Mouse (Mus musculus) right cerebral cortex, adult 18-20 months (tissue): ENCODE measurements at regions not wholly inside any gene's neighbourhood (a gene's known extent, or its start where the extent isn't known, plus 50 kb on each side); places are given as distances from the start of the nearest gene placed in this dataset.
A peak's percentile ranks its signal among the peaks of the same experiment; 100 is the strongest.
"Not testable (repeated sequence)": the region's sequence is repeated elsewhere in the genome, so short reads cannot be mapped to it uniquely, and the experiment has no call there.

Experiments
- DNase-seq: peaks from one replicate; pipeline ENCODE4 v3.0.0; 2022; ENCODE audit warnings: mixed read lengths

DNA sequence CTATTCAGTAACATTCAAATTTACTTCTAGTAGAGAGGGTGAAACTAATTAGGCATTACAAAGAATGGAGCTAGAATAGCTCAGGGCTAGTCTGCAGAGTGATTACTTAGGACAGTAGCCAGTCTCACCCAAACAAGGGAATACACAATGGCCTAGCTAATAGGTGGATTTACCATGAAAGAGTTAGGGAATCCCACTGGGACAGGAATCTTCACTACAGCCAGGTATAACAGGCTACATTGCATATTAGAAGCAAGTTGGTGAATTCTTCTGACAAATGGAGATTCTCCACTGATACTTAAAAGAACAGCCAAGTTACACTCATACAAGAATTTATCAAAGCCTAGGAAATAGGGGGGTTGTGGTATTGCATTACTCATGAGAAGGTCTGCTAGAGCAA is 670.2 kb upstream of the Chrm3 start:
- DNase-seq, result not testable (repeated sequence)

DNA sequence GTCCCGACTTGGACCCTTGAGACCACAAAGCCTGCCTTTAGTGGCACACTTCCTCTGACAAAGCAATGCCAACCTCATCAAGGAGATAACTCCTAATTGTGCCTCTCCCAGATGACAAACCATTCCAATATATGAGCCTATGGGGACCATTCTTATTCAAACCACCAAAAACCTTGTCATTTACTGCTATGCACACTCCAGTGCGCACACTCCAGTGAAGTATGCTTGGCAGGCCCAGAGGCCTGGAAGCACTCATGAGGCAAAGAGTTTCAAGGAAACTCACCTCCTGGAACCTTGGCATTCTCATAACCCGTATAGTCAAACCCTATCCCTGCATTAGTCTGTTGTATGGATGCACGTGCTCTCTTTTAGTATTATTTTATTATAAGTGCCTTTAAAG is 669.7 kb upstream of the Chrm3 start:
- no peak for DNase-seq

DNA sequence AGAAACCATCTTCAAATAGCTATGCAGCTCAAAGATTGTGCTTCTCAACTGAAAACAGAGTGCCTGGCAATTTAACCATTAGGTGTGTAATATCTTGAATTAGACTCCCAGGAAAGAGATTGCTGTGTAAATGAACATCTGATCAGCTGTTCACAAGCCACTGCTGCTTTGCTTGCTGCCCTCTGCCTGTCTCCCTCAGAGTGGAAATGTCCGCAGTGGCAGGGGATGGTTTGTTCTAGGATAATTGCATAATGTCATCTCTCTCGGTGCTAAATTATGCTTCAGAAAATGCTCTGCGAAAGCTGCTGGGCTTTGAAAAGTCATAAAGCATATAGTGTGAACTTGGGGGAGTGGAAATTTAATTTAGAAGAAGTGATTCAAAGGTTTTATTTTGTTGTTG is 665.3 kb upstream of the Chrm3 start:
- peak; percentile 18 for DNase-seq

DNA sequence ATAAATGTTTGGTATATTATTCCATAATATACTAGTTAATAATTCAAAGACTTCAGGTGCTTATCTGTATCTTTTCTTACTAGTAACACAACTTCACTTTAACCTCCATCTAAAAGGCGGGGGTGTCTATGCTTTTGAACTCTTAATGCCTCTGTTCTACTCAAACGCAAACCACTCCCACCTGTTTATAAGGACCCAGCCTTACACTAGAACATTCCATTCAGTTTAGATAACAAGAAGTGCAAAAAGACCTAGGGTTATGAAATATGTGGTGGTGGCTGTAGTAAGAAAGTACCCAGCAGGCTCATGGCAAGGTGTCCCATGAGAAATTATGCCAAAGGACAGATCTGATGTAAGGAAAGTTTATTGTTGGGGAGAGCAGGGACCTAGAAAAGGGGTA is 663.8 kb upstream of the Chrm3 start:
- no peak for DNase-seq

DNA sequence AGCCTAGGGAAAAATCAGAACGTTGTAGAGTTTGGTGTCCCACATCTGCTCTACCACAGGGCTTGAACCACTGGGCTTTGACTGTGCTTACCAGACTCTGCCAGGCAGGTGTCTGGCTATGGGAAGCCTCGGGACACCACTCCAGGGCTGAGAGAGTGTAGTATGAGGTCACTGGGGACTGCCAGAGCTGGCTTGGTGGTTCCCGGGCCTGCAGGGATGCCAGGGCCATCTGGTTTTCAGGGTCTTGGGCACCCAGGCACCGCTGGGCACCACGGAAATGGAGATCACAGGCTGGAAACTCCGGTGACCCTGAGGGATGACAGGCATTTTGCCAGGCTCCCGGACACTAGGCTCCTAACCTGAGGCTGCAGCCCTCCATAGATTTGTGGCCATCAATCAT is 656.9 kb upstream of the Chrm3 start:
- DNase-seq, result no peak

DNA sequence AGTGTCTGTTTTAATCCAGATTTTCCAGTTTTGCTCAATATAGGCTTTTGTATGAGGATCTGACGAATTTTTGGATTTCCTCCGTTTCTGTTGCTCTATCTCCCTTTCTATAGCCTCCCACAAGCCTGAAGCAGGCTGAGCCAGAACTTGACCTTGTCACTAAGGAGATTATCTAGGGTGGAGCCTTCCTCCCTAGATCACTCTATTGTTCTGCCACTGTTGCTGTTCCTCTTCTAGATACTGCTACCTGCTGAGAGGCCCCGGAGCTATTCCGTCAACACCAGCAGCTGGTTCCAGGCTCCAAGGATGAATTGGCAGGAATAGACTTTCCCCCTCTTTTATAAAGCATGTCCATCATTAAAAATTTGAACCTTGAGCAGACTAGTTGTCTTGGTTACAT is 644.7 kb upstream of the Chrm3 start:
- DNase-seq, result no peak

DNA sequence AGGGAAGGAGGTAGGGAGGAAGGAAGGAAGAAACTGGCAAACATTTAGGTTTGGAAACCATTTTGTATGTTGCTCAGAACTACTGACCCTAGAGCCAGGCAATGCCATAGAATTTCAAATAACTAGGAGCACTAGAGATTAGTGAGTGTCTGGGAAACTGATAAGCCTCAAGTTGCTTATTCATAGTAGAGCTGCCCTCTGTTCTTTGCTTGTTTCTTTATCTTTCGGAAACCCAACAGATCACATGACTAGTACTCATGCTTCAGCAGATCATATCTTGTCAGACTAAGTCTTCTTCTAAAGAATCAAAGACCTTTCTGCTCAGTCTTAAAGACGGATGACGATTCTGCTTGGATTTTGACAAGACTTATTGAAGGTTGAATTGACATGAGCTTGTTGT is 630.5 kb upstream of the Chrm3 start:
- DNase-seq, result no peak

DNA sequence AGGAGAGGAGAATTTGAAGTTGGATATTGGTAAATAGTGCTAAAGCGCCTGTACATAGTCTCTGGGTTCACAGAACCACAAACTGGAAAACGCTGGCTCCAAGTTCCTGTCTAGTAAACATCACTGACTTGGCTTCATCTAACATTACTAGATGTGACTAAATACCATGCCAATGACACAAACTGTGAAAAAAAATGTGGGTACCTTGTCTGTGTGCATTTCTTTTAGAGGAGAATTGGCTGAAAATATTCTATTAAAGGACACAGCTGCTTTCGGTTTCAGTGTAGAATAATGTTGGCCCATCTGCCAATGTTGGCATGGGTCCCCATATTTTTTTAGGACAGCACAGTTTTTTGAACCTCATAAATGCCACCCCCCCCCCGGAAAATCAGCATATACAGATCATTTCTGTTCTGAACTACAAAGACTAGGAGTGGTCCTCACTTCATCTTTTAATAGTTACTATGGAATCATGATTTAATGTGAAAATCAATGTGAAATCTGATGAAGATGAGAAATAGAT is 629.9 kb upstream of the Chrm3 start:
- no peak for DNase-seq

DNA sequence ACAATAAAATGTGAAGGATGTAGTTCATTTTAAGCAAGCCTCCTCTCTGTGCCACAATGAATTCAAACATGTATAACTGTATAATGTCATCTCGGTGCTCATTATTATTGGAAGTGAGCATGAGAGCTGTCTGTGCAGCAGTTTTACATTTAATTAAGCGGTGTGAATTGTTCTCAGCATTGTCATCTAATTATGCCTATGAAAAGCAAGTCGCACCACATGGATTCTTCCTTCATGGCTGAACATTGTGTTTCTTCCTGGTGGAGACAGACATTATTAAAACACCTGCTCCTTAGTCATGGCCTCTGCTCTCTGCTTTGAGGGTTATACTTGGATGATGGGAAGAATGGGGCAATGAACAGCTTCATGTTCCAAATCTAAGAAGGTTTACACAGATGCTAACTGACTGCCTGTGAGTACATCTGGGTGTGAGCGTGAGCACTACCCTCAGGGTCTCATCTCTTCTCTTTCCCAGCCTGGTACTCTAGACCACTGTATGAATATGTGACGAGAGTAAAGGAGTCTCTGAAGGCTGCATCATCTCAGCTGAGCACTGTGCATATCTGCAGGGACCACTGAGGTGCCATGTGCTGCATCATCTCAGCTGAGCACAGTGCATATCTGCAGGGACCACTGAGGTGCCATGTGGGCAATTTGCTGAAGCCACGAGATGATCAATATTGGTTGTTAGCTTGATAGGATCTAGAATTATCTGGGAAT is 628.6 kb upstream of the Chrm3 start:
- DNase-seq, result no peak

DNA sequence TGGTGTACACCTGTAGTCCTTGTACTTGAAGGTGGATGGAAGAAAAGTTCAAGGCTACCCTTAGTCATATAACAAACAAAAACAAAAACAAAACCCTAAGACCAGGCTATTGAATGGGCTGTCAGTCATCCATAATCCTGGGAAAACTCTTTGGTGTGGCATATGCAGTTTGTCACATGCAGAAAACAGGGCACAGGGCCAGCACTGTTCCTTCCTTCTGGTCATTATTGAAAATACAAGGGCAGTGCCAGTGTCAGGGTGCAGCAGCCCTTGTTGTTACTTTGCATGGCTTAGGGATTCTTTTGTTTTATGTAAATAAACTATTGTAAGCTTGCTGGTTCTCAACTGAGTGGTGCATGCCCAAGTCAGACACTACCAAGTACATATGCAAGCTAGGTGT is 623.1 kb upstream of the Chrm3 start:
- DNase-seq, result no peak

DNA sequence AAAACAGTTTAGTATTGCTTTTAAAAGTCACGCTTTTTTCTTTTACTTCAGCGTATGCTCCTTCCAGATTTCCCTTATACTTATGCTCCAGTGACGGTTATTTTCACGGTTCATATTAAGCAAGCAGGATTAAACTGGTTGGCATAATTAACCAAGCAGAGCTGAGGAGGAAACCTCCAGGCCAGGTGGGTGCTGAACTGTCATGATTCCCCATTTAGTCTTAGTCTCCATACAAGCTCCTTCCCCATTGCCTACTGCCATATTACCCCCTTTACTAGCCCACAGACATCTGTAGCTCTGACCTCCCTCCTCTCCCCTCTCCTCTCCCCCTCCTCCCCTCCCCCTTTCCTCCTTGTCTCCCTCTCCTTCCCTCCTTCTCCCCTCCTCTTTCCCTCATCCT is 621.9 kb upstream of the Chrm3 start:
- DNase-seq, result no peak

DNA sequence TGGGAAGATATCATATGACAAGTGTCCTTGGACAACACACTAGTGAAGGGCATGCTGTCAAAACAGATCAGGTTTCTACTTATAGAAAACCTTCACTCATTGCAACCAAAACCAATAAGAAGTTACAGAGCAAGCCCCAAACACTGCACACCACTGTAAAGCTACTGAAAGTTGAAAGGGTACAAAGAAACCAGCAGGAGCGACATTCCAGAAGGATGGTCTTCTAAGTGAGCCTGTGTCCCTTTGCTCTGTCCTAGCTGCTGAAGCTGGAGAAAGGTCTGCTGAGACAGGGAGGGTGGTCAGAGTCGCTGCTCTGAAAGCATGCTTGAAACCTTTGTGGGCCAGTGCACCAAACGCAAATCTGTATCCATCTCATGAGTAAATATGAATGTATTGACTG is 611.3 kb upstream of the Chrm3 start:
- no peak for DNase-seq

DNA sequence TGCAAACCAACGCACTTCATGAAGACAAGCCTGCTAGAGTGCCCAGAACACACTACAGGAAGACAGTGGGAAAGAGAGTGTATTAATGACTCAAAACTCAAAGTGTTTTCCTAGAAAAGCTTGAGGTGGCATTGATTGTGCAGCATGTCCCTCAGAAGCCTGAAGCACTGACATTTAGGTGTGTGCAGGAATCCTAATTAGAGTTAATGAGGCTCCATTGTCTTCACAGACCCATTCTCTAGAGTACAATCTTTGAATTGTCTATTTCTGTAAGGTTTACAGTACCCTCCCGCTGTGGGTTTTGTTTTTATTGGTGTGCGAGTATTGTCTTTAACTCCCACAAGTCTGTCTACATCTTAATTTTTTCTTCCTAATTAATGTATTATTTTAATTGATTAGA is 610.1 kb upstream of the Chrm3 start:
- no peak for DNase-seq

DNA sequence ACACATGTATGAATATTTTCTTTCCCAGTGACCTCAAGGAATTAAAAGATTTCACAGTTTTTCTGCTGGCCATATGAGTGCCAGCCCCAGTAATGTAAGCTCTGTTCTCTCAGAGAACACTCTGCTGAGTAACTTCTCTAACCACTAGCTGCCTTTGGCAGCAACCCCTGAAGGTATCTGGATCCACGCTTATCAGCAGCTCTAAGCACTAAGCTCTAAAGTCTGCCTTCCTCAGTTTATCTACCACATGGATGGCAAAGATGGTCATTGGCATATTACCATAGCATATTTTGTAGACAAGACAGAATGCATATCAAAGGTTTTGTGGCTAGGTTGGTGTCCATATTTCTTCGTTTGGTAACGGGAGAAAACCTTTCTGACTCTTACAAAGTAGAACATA is 592.3 kb upstream of the Chrm3 start:
- DNase-seq, result no peak

DNA sequence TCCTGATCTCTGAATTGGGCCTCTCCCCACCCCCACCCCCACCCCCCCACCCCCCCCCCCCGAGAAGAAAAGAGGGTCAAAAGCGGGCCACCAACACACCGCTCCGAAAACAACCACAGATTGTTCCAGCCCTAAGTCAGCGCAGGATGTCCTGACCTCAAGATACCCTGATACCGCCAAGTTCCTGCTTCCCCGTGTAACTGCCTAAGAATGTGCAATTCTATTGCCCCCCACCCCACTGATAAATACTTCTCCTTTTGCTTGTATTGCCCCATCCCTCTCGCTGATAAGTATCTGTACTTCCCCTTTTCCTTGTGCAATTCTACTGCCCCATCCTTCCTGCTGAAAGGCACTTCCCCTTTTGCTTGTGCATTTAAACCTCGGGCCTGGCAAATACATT is 590.0 kb upstream of the Chrm3 start:
- not testable (repeated sequence) for DNase-seq

DNA sequence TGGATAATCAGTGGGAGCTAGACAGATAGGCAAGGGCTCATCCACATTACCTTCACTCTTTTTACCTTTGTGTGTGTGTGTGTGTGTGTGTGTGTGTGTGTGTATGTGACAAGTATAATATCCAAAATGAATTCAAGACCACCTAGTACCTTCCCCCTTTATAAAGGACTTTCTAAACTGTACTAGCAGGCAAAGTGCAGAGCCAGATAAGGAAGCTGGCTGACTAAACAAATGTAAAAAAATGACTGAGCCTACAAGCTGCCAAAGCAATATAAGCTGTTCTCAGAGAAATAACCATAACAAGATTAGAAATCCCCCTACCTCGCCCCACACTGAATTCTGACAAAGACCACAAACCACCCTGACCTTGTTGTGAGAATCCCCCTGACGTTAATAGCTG is 586.8 kb upstream of the Chrm3 start:
- DNase-seq, result no peak

DNA sequence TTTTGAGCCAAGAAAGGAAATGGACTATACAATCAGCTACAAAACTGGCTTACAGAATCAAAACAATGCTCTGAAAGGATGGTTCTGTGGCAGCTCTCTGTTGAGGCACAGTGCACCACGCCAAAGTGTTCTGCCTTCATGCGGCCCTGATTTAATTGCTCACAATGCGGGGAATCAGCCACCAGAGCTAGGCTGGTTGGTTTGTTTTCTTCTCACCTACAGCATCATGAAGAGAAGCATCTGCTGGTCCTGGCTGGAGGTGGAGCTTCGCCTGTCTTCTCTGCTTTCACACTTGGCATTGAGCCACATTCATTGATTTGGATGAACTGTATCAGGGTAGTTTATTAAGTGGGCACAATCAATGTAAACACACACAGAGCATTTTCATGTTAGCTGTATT is 583.2 kb upstream of the Chrm3 start:
- no peak for DNase-seq

DNA sequence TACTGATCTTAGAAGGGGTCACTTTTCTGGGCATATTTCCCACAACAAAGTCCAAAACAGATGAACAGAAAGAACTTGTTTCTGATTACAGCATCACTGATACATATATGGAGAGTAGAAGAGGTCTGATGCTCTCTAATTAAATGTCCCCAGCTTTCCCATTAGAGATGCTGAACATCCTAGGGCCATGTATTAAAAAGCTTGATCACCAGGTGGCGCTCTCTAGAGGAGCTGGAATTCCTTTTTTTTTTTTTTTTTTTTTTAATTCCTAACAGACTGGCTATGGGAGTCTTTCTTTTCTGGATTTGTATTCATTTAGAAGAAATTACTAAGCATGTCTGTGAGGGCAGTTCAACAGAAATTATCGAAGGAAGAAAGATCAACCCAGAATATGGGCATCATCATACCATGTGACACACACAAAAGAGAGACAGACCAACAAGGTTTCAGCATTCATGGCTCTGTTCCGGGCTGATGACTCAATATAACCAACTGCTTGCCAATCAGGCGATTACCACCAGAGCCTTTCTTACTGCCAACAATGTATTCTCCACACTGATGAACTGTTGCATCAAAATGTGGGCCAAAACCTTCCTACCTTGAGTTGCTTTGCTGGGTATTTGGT is 581.5 kb upstream of the Chrm3 start:
- peak; percentile 10 for DNase-seq

DNA sequence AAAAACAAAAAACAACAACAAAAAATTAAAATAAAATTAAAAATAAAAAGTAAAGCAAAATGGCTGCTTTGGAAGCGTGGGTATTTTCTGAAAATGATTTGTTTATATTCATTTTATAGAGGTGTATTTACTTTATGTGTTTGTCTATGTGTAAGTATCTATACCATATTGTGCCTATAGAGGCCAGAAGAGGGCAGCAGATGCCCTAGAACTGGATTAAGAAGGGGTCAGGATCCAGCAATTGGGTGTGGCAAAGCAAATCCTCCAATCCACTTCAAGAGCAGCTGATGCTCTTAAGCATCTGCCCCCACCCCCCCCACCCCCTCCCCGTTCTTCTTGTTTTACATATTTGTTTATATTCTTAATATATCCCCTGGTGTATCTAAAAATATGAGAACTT is 577.6 kb upstream of the Chrm3 start:
- no peak for DNase-seq

DNA sequence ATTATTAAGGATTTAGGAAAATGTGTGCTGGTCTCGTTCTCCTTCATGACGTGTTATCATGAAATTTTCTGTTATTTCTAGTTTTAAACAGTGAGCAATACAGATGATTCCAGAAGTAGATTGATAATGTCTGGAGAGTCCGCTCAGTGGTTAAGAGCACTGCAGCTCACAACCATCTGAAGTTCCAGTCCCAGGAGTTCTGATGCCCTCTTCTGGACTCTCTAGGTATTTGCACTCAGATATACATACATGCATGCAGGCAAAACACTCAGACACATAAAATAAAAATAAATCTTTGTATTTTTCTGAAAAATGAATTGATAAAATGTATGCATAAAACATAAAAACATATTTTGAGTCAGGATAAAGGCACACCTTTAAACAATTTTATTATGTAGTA is 570.1 kb upstream of the Chrm3 start:
- DNase-seq, result no peak

DNA sequence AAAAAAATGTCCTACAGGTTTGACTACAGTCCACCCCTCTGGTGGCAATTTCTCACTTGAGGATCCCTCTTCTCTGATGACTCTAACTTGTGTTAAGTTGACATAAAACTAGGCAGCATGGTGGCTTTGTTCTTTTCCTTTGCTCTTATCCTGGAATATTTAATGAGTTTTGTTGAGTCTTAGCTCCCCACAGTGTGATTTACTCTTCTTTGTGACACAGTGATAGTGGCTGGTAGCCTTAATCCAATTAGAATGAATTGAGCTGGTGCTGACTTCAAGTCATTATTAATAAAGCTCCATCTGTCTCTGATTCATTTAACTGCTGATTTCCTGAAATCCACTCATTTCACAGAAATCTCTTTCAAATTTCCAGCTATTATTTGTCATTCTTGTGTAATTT is 553.7 kb upstream of the Chrm3 start:
- no peak for DNase-seq

DNA sequence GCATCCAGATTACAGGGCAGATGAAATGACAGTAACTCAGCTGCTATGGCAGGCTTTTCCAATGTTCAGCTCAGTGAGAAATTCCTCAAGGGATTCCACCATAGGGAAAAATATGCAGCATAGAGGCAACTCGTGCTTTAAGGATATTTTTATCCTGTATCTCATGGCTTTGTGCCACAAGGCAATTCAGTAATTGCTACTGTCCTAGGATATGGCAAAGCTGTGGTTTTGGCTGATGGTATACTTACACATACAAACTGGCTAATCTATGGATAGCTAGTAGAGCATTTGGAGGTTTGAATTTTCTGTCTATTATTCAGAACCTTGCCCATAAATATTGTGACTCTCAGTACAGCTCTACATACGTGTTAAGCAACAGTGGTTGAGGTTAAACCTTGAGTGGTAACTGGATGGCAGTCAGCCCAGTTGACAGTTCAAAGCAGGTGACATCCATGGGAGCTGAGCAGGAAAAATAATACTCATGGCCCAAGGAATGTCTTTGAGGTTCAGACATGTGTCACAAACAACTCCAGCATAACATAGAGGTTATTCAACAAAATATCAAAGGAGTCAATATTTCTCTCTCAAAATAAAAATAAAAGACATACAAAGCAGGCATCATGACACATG is 548.6 kb upstream of the Chrm3 start:
- DNase-seq, result no peak

DNA sequence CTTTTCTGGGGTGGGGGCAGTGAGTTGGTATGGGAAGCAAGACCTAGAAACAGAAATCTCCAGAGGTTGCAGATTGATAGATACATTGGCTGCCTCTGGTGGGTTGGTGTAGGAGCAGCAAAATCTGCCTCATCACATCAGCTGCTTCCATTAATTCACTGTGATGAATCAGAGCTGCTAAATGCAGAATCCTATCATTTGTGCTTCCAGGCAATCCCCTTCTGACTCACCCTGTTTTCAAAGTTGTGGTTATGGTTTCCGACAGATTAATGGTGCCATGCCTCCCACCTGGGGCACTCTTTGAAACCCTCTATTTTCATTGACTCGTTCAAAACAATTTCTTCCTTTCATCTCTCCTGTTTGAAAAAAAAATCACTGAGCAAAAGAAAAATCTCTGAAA is 507.2 kb upstream of the Chrm3 start:
- DNase-seq, result peak; percentile 24

DNA sequence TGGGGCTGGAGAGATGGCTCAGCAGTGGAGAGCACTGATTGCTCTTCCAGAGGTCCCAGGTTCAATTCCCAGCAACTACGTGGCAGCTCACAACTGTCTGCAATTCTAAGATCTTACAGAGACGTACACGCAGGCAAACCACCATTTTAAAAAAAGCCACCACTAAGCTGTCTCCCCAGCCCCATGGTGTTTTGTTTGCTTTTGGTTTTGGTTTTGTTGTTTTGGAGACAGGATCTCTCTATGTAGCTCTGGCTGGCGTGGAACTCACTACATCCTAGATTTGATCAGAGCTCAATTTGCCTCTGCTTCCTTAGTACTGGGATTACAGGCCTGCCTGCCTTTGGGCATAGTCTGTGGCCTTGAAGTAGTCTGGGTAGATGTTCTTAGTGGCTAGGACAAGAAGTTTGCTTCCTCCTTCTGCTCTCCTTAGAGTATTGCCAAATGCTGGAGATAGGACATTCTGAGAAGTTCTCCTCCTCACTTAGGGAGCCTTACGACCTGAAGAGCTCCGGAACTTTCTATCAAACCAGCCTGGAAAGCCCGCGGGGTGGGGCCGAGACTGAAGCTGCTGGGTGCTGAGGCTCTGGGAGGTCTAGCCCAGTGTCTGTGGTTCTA is 495.4 kb upstream of the Chrm3 start:
- DNase-seq, result not testable (repeated sequence)
